Comparison of ENCODE assay signal across 25 mouse cellular contexts in genomic region chr8:22141836-22142385, GRCm38 (mm10). TPM values are rescaled to one million over a fixed set of nuclear protein-coding genes. Genes with fewer than 3 reads are reported as not detected.
DNase-seq lines count a peak whose midpoint lies in the region; ATAC-seq and TF ChIP-seq lines count a peak whose summit lies in the region.
"Had no signal": no experiment of that assay in that cellular context is flagged by ENCODE, and none has a peak within 500 bp of the region (broad histone marks: within the 10 kb centered on the region; RNA-seq: fewer than 3 reads in every experiment).

No protein-coding gene starts in this region.

- H3K4me3 ChIP-seq in gastrocnemius, adult 2 months = no peak overlapping the region
- H3K4me3 ChIP-seq: embryonic facial prominence, embryonic 12.5 days; forebrain, embryonic 12.5 days; heart, embryonic 12.5 days; hindbrain, embryonic 10.5 days had no signal

- ATAC-seq in activated CD4-positive, CD25-positive, alpha-beta regulatory T cell, adult 4 months = no peak
- ATAC-seq: CD4-positive, CD25-positive, alpha-beta regulatory T cell, adult 4 months; forebrain, postnatal 0 days; intestine, postnatal 0 days had no signal

- intact Hi-C loops in gastrocnemius, adult 2 months (cut with DNase I) = loop anchor here (2.0 kb wide), 1 partner anchor 23 kb away; no protein-coding TSS in a partner anchor

- H3K27ac ChIP-seq in gastrocnemius, adult 2 months = peak overlapping the region; percentile 88
- H3K27ac ChIP-seq: embryonic facial prominence, embryonic 12.5 days; forebrain, embryonic 12.5 days; hindbrain, embryonic 10.5 days; hindbrain, embryonic 14.5 days had no signal

- peak; percentile 80 to 89 for DNase-seq in adrenal gland, adult (ENCODE audit: inconsistent age in 2 of 2, low spot score in 1 of 2)
- no peak for DNase-seq in adrenal gland, postnatal 4 days (ENCODE audit: low spot score in 2 of 2)
- peak; percentile 39 for DNase-seq in gastrocnemius, adult 2 months
- DNase-seq in gastrocnemius, postnatal 10 days = no peak
- DNase-seq in testis, postnatal 10 days (ENCODE audit: low spot score) = peak; percentile 10
- DNase-seq in testis, postnatal 14 days (ENCODE audit: low spot score) = no peak
- DNase-seq in frontal cortex, postnatal 25 days (ENCODE audit: low spot score in 2 of 2) = no peak
- DNase-seq: B cell, adult 2 months; cerebellum, adult 11-12 months; cerebellum, adult 9-10 months; cerebellum, postnatal 25 days; forebrain, postnatal 0 days; gastrocnemius, postnatal 14 days; kidney, adult 8-10 months had no signal

- TF ChIP-seq CTCF in gastrocnemius, adult 2 months (IDR thresholded peaks at IDR 0.05) = no peak

RNA-seq across cellular contexts. Expression of gene Nek5, which starts 17.1 kb away (rescaled TPM):
- 1 to 10 TPM; 3.1 to 3.3 TPM for total RNA-seq in adrenal gland, postnatal 4 days (2021)
- total RNA-seq in gastrocnemius, adult 2 months (2021) = under 1 TPM; 0.22 to 0.48 TPM
- not detected for total RNA-seq in gastrocnemius, postnatal 10 days (2021)
- under 1 TPM in 1 of 2 experiments, not detected in 1; 0.22 TPM for polyA plus RNA-seq in activated CD4-positive, CD25-positive, alpha-beta regulatory T cell, adult 4 months (2017; shearing (Covaris generic))
- total RNA-seq: gastrocnemius, postnatal 14 days; granulocyte monocyte progenitor cell, adult 5-6 weeks; heart, postnatal 25 days had no signal
- polyA plus RNA-seq: CD4-positive, CD25-positive, alpha-beta regulatory T cell, adult 4 months; G1E had no signal

RNA-seq across cellular contexts. Expression of gene Nek3, which starts 24.3 kb away (rescaled TPM):
- 1 to 10 TPM; 5.3 to 6.2 TPM for total RNA-seq in adrenal gland, postnatal 4 days (2021)
- total RNA-seq in gastrocnemius, adult 2 months (2021) = 1 to 10 TPM; 2.8 to 3.4 TPM
- 1 to 10 TPM; 2.6 to 2.7 TPM for total RNA-seq in gastrocnemius, postnatal 10 days (2021)
- 1 to 10 TPM; 4.6 to 6.1 TPM for polyA plus RNA-seq in activated CD4-positive, CD25-positive, alpha-beta regulatory T cell, adult 4 months (2017; shearing (Covaris generic))

RNA-seq across cellular contexts. Expression of gene Ckap2, which starts 43.7 kb away (rescaled TPM):
- total RNA-seq in adrenal gland, postnatal 4 days (2021) = 10 to 100 TPM; 22.9 to 24.2 TPM
- total RNA-seq in gastrocnemius, adult 2 months (2021) = not detected
- total RNA-seq in gastrocnemius, postnatal 10 days (2021) = 10 to 100 TPM in 1 of 2 experiments, 1 to 10 TPM in 1; 8.7 to 10.1 TPM
- polyA plus RNA-seq in activated CD4-positive, CD25-positive, alpha-beta regulatory T cell, adult 4 months (2017; shearing (Covaris generic)) = 10 to 100 TPM; 13.3 to 14.9 TPM

RNA-seq across cellular contexts. Expression of gene Vps36, which starts 50.7 kb away (rescaled TPM):
- 10 to 100 TPM; 35.8 to 37.4 TPM for total RNA-seq in adrenal gland, postnatal 4 days (2021)
- 10 to 100 TPM; 31.6 to 31.8 TPM for total RNA-seq in gastrocnemius, adult 2 months (2021)
- 10 to 100 TPM; 29.0 to 31.1 TPM for total RNA-seq in gastrocnemius, postnatal 10 days (2021)
- 10 to 100 TPM; 30.5 to 41.2 TPM for polyA plus RNA-seq in activated CD4-positive, CD25-positive, alpha-beta regulatory T cell, adult 4 months (2017; shearing (Covaris generic))

Comparison
In these comparisons a context has a peak if more than half of its experiments do, and no peak if none do; other contexts are left out.
1. DNase-seq: peak in adrenal gland, adult (2 of 2), gastrocnemius, adult 2 months (single experiment) and testis, postnatal 10 days (single experiment); none in adrenal gland, postnatal 4 days (0 of 2), gastrocnemius, postnatal 10 days (single experiment), testis, postnatal 14 days (single experiment) and frontal cortex, postnatal 25 days (0 of 2).
2. RNA of gene Ckap2, which starts 43.7 kb away (total RNA-seq): 22.9 to 24.2 TPM in adrenal gland, postnatal 4 days and 8.7 to 10.1 TPM in gastrocnemius, postnatal 10 days; not detected in gastrocnemius, adult 2 months; every median in the first group is over 4 times any median in the second.